Mouse (Mus musculus): ENCODE data around the gene 3830403N18Rik.
"Not testable (repeated sequence)": the region's sequence is repeated elsewhere in the genome, so short reads cannot be mapped to it uniquely, and the experiment has no call there.

Gene 3830403N18Rik

GRCm38 (mm10) chrX:56136336-56136909 lies at the start of gene 3830403N18Rik:
Gene 3830403N18Rik (plus strand): TSS chrX:56136572.
- not testable (repeated sequence) for DNase-seq (ENCODE audit: low spot score in 2 of 2)

GRCm38 (mm10) chrX:56151396-56151795 lies 15.0 kb downstream of the 3830403N18Rik start:
- DNase-seq (ENCODE audit: low spot score in 2 of 2) = no peak

- not testable (repeated sequence) for DNase-seq (ENCODE audit: low spot score in 2 of 2)
Measured at GRCm38 (mm10) chrX:56186449-56186848, 50.1 kb downstream of the 3830403N18Rik start.
